Mouse (Mus musculus) B cell, adult 62 days (primary cell): Measurements from ENCODE around the gene Gm11554. TPM values are rescaled to one million over a fixed set of nuclear protein-coding genes. Genes with fewer than 3 reads are reported as not detected.

Source experiments
- total RNA-seq: library from RNA; stranded (reverse); gene quantifications from 4 replicates; pipeline ENCODE4 v1.2.4, GENCODE M21; 2023

Gm11554 gene
- total RNA-seq, result not detected in 4 replicates

GRCm38 (mm10) chr11:99804346-99804745 is at the start of gene Gm11554:
Gene Gm11554, minus strand, starts transcription at chr11:99804446.

GRCm38 (mm10) chr11:99851508-99851907 is 47.3 kb upstream of the Gm11554 start, which contains the start of gene Krtap4-16:
Gene Krtap4-16, minus strand, starts transcription at chr11:99851608.

GRCm38 (mm10) chr11:99837966-99838365 is 33.7 kb upstream of the Gm11554 start, which contains the start of gene 2300003K06Rik:
Gene 2300003K06Rik, minus strand, starts transcription at chr11:99838066.

GRCm38 (mm10) chr11:99815566-99815965 is 11.3 kb upstream of the Gm11554 start, which contains the start of gene Gm11564:
Gene Gm11564, minus strand, starts transcription at chr11:99815666.

GRCm38 (mm10) chr11:99809792-99810191 is 5.5 kb upstream of the Gm11554 start, which contains the start of gene Krtap4-13:
Gene Krtap4-13, minus strand, starts transcription at chr11:99809892.

GRCm38 (mm10) chr11:99798832-99799231 is 5.4 kb downstream of the Gm11554 start, which contains the start of gene Gm11569:
Gene Gm11569, minus strand, starts transcription at chr11:99798932.

GRCm38 (mm10) chr11:99793367-99793766 is 10.9 kb downstream of the Gm11554 start, which contains the start of gene Gm11596:
Gene Gm11596, minus strand, starts transcription at chr11:99793467.

GRCm38 (mm10) chr11:99784900-99785299 is 19.3 kb downstream of the Gm11554 start, which contains the start of gene Krtap4-9:
Gene Krtap4-9, plus strand, starts transcription at chr11:99785200.

GRCm38 (mm10) chr11:99780604-99781003 is 23.6 kb downstream of the Gm11554 start, which contains the start of gene Krtap4-8:
Gene Krtap4-8, minus strand, starts transcription at chr11:99780704.

GRCm38 (mm10) chr11:99772813-99773212 is 31.4 kb downstream of the Gm11554 start, which contains the start of gene Gm11595:
Gene Gm11595, minus strand, starts transcription at chr11:99772913.

Other genes with a start within 250 kb of the Gm11554 start
- not detected in 4 replicates for gene Krtap3-2, start 247.6 kb downstream of the Gm11554 start, total RNA-seq
- not detected in 4 replicates for gene Gm11939, start 245.0 kb downstream of the Gm11554 start, total RNA-seq
- gene Krtap3-1, start 237.8 kb downstream of the Gm11554 start, total RNA-seq, result not detected in 4 replicates
- not detected in 4 replicates for gene Krtap1-5, start 223.4 kb downstream of the Gm11554 start, total RNA-seq
- gene Krtap1-4, start 220.8 kb downstream of the Gm11554 start, total RNA-seq, result not detected in 4 replicates
- gene Krtap1-3, start 213.1 kb downstream of the Gm11554 start, total RNA-seq, result not detected in 4 replicates
- not detected in 4 replicates for gene Krtap9-3, start 206.3 kb downstream of the Gm11554 start, total RNA-seq
- not detected in 4 replicates for gene Gm11938, start 201.1 kb downstream of the Gm11554 start, total RNA-seq
- not detected in 4 replicates for gene Gm11937, start 194.3 kb downstream of the Gm11554 start, total RNA-seq
- not detected in 4 replicates for gene Krtap2-4, start 189.6 kb downstream of the Gm11554 start, total RNA-seq
- gene Gm11562, start 184.0 kb downstream of the Gm11554 start, total RNA-seq, result not detected in 4 replicates
- not detected in 4 replicates for gene Krtap4-1, start 176.2 kb downstream of the Gm11554 start, total RNA-seq
- gene Krtap4-2, start 169.4 kb downstream of the Gm11554 start, total RNA-seq, result not detected in 4 replicates
- not detected in 4 replicates for gene Krtap4-7, start 160.4 kb downstream of the Gm11554 start, total RNA-seq
- not detected in 4 replicates for gene Gm11555, start 154.2 kb downstream of the Gm11554 start, total RNA-seq
- gene Gm11563, start 145.5 kb downstream of the Gm11554 start, total RNA-seq, result not detected in 4 replicates
- gene Krtap4-6, start 138.5 kb downstream of the Gm11554 start, total RNA-seq, result not detected in 4 replicates
- gene Gm14190, start 113.7 kb downstream of the Gm11554 start, total RNA-seq, result not detected in 4 replicates
- not detected in 4 replicates for gene Gm14180, start 70.2 kb downstream of the Gm11554 start, total RNA-seq
- not detected in 4 replicates for gene Gm11595, start 31.5 kb downstream of the Gm11554 start, total RNA-seq
- gene Krtap4-8, start 23.7 kb downstream of the Gm11554 start, total RNA-seq, result not detected in 4 replicates
- gene Krtap4-9, start 19.2 kb downstream of the Gm11554 start, total RNA-seq, result not detected in 4 replicates
- gene Gm11596, start 11.0 kb downstream of the Gm11554 start, total RNA-seq, result not detected in 4 replicates
- gene Gm11569, start 5.5 kb downstream of the Gm11554 start, total RNA-seq, result not detected in 4 replicates
- gene Krtap4-13, start 5.4 kb upstream of the Gm11554 start, total RNA-seq, result not detected in 4 replicates
- gene Gm11564, start 11.2 kb upstream of the Gm11554 start, total RNA-seq, result not detected in 4 replicates
- not detected in 4 replicates for gene 2300003K06Rik, start 33.6 kb upstream of the Gm11554 start, total RNA-seq
- not detected in 4 replicates for gene Krtap4-16, start 47.2 kb upstream of the Gm11554 start, total RNA-seq
- gene Gm11568, start 53.5 kb upstream of the Gm11554 start, total RNA-seq, result not detected in 4 replicates
- not detected in 4 replicates for gene Gm11559, start 60.0 kb upstream of the Gm11554 start, total RNA-seq
- not detected in 4 replicates for gene Krtap9-1, start 68.9 kb upstream of the Gm11554 start, total RNA-seq
- not detected in 4 replicates for gene Gm11567, start 74.7 kb upstream of the Gm11554 start, total RNA-seq
- not detected in 4 replicates for gene Krtap31-1, start 103.5 kb upstream of the Gm11554 start, total RNA-seq
- not detected in 4 replicates for gene Gm11565, start 110.3 kb upstream of the Gm11554 start, total RNA-seq
- gene Krtap31-2, start 131.8 kb upstream of the Gm11554 start, total RNA-seq, result not detected in 4 replicates
- gene Krtap9-5, start 144.0 kb upstream of the Gm11554 start, total RNA-seq, result not detected in 4 replicates
- gene Krtap29-1, start 174.6 kb upstream of the Gm11554 start, total RNA-seq, result not detected in 4 replicates
- not detected in 4 replicates for gene Krtap16-1, start 182.2 kb upstream of the Gm11554 start, total RNA-seq
- gene Krtap17-1, start 189.5 kb upstream of the Gm11554 start, total RNA-seq, result not detected in 4 replicates
- not detected in 4 replicates for gene Krt33a, start 211.8 kb upstream of the Gm11554 start, total RNA-seq
- not detected in 4 replicates for gene Krt33b, start 225.4 kb upstream of the Gm11554 start, total RNA-seq
- gene Krt34, start 237.1 kb upstream of the Gm11554 start, total RNA-seq, result not detected in 4 replicates
- gene Krt31, start 246.1 kb upstream of the Gm11554 start, total RNA-seq, result not detected in 4 replicates